Mouse (Mus musculus) heart, postnatal 10 days (tissue): ENCODE measurements around the gene Phf13. TPM values are rescaled to one million over a fixed set of nuclear protein-coding genes. Genes with fewer than 3 reads are reported as not detected.

Source experiments
- DNase-seq, 2 experiments: peaks; one replicate each; pipeline ENCODE4 v3.0.0; 2021
- intact Hi-C: fragments of 180-260 bp; cut with DNase I; formaldehyde crosslinking; loops from one replicate; pipeline ENCODE4 v1.15.1; 2025
- total RNA-seq, 2 experiments: library from RNA; stranded (reverse); gene quantifications; 2 replicates each; pipeline ENCODE4 v1.2.3; 2021

Gene Phf13
- total RNA-seq, 2 experiments from 2014 or later: 8.5 to 11.3 TPM

DNA sequence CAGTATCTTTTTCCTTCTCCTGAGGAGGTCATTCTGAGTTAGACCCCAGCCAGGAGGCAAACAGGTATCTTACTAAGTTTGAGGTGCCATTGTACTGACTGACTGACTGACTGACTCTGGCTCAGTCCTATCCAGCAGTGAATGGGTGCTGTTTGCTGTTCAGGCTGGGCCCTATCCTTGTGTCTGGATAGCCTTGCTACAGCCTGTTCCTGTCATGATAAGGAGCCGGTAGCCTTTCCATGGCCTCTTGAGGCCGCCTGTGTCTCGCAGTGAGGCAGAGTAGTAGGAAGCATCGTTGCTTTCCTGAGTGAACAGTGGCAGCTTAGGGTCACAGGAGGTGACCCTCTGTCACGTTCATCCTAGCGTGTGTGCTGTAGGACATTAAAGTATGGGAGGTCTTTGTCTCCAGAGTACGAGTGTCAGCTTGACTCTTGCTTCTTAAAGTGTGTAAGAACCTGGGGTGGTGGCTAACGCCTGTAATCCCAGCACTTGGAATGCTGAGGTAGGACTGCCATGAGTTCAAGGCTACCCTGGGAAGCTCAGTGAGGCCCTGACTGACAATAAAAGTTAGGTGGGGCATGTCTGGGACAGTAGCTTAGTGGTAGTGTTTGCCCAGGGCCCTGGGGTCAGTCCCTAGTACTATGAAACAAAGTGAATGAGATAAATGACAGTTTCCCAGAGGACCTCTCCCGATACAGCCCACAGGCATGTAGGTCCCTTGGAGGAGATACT, 38.3 kb downstream of the Phf13 start:
- no peak for DNase-seq
- intact Hi-C loops: no loop called here

DNA sequence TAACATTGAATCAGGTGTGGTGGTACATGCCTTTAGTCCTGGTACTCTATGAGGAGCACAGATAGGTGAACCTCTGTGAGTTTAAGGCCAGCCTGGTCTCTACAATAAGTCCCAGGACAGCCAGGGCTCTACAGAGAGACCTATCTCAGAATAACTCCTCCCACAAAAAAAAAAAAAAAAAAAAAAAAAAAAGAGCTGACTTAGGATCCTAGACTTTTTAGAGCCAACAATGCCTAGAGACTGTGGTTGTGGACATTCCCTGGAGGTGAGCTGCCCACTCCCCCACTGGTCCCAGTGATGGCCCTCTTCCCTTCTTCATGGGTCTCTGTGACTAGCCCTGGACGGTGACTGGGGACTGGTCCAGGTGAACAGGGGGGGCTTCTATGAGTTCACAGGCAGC, 40.3 kb downstream of the Phf13 start:
- no peak for DNase-seq
- intact Hi-C loops: no loop called here

DNA sequence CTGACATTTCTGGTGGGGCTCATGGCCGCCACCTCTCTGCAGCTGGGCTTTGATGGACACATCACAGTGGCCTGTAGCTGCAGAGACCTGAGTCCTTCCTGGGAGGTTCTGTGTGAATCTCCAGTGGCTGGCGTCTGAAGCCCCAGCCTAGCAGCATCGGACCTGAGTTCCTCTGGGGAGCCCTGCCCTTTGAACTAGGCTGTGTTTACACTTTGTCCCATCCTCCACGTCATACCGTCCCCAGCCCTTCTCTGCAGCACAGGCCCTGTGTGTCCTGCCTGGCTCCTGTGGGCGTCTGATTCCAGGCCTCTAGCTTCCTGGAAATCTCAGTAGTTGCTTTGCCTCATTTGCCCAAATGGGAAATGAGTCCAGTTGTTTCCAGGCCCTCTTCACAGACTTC, 42.8 kb downstream of the Phf13 start:
- intact Hi-C loops: no loop called here
- DNase-seq: no peak

DNA sequence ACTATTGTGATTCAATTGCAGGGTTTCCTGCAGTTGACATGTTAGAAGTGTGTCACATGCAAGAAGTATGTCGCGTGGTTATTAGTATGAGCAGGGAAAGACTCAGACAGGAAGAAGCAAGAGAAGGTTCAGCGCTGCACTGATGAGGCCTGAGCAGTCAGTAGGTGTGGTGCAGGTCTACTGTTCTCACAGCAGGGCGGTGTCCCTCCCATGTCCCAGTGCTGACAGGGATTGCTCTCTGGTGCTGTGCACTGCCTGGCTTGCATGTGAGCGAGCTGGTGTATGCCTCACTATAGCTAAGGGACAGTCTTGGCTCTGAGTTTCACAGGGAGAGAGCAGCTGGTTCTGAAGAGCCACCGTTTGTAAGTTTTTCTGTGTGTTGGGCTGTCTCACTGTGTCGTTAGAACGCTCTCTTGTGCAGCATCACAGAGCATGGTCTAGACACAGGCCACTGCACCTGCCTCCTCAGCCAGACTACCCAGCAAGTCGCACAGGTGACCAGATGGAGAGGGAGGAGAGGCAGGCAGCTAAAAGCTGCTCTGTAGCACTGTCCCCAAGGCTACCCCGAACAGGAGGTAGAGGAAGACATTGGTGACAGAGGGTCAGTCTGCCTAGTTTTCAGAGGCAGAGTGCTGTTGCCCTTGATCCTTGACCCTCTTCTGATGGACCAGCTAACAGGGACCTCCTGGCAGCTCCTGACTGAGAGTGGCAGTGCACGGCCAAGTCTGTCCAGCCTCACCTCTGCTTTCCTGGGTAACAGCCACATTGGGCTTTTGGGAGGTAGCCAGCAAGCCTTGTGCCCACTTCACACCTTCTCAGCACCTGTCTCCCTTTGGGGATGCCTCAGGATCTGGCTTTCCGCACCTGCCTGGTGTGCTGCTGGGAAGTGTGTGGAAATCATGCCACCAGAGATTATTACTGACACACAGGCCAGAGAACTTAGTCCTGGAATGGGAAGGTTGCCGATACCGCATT, 47.3 kb downstream of the Phf13 start:
- intact Hi-C loops: no loop called here
- peak; percentile 39 to 60 for DNase-seq

DNA sequence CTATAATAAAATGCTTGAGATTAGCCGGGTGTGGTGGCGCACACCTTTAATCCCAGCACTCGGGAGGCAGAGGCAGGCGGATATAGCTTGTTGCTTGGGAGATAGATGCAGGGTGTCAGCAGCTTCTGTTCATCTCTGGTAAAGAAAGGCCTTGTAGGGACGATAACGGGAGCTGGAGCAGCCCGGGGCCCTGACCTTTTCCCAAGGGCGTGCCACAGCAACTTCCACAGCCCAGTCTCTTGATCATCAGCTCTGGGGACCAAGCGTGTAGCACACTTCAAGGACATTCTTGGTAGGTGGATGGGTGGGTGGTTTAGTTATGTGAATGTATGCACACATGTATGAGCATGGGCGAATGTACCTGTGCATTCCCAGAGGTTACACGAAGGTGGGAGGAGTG, 49.8 kb downstream of the Phf13 start:
- DNase-seq: no peak
- intact Hi-C loops: no loop called here

Other genes with a start within 250 kb of the Phf13 start
- 100 to 1,000 TPM; 180 to 183 TPM for gene Camta1, start 134.4 kb downstream of the Phf13 start, total RNA-seq
- 100 to 1,000 TPM in 1 of 2 experiments, 10 to 100 TPM in 1; 98.5 to 107 TPM for gene Dnajc11, start 62.6 kb downstream of the Phf13 start, total RNA-seq
- gene Thap3, start 7.3 kb downstream of the Phf13 start, total RNA-seq: 10 to 100 TPM; 10.3 to 12.5 TPM
- 10 to 100 TPM; 43.5 to 49.4 TPM for gene Klhl21, start 12.5 kb upstream of the Phf13 start, total RNA-seq
- gene Zbtb48, start 31.4 kb upstream of the Phf13 start, total RNA-seq: 1 to 10 TPM; 4.9 to 5.2 TPM
- gene Tas1r1, start 42.3 kb upstream of the Phf13 start, total RNA-seq: under 1 TPM; 0.10 to 0.17 TPM
- gene Nol9, start 43.1 kb upstream of the Phf13 start, total RNA-seq: 10 to 100 TPM; 11.3 to 13.5 TPM
- gene Plekhg5, start 76.2 kb upstream of the Phf13 start, total RNA-seq: 10 to 100 TPM; 33.5 to 35.8 TPM
- gene Tnfrsf25, start 119.7 kb upstream of the Phf13 start, total RNA-seq: 1 to 10 TPM; 1.9 TPM
- gene Espn, start 156.1 kb upstream of the Phf13 start, total RNA-seq: 1 to 10 TPM; 1.3 to 1.4 TPM
- gene Hes2, start 162.6 kb upstream of the Phf13 start, total RNA-seq: not detected
- 10 to 100 TPM; 48.3 to 53.2 TPM for gene Acot7, start 181.9 kb upstream of the Phf13 start, total RNA-seq